Mouse (Mus musculus) fat pad, adult 2 months (tissue): Measurements from ENCODE around the gene Gm26920.
"Not testable (repeated sequence)": the region's sequence is repeated elsewhere in the genome, so short reads cannot be mapped to it uniquely, and the experiment has no call there.

Experiments used
- DNase-seq: peaks from one replicate; pipeline ENCODE4 v3.0.0-alpha.2; 2011; ENCODE audit warnings: low read depth, low spot score; ENCODE audit errors: extremely low read depth

Gm26920 gene

DNA sequence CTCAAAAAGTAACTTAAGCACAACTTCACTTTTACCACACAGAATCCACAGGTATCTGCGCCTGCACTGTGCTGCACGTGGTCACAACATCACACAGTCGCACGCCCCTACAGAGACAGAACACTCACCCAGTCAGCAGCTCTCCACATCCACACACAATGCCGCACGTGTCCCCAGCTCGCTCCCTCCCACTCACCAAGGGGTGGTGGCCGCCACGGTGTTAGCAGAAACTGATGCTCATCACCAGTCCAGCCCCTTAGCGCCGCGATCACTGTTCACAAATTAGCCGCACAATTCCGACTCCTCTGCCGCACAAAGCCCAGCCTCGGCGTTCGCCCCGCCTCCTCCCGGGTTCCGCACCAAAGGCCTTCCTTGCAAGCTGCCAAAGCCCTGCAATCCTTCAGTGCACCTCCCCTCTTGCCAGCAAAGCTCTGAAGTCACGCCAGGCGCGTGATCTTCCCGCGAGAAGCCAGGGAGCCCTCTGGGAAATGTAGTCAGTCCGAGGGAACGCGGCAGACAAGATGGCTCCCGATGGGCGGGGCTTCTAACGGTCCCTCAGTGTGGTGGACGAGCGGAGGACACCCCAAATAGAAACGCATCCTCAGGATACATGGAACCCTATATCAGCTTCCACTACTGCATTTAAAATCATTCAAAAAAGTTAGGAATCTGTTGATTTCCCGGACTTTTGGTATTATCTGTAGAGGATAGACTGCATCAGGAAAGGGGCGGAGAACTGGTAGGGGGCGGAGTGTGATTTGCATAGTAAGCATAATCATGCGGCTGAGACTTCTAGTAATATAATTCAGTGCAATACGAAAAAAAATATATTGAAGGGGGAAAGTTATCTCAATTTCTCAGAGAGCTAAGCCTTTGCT lies at the start of gene Gm26920, which contains the start of gene Zfp566:
Gene Gm26920, minus strand, starts transcription at position 319 of the 878 bp plus-strand sequence.
Gene Zfp566, minus strand, starts transcription at position 436 of the 878 bp plus-strand sequence.
- peak; percentile 68 for DNase-seq

DNA sequence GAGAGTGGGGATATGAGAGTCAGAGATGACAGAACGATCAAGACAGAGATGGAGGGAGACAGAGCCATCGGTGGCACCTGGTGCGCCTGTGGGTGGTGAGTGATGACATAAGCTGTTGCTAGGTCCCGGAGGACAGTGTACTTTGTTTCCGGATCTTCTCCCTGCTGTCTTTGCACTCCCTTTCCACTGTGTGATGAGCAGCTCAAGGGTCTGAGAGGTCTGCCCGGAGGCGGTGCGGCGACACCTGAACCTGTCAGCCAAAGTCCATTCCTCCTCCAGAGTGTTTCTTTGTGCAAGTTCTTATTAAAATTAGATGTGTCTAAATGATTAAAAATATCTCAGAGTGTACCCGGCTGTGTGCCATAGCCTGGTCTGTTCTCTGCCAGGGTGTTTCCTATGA lies 46.6 kb upstream of the Gm26920 start:
- DNase-seq, result no peak

GRCm38 (mm10) chr7:30132396-30132795 lies 42.2 kb upstream of the Gm26920 start:
- no peak for DNase-seq

DNA sequence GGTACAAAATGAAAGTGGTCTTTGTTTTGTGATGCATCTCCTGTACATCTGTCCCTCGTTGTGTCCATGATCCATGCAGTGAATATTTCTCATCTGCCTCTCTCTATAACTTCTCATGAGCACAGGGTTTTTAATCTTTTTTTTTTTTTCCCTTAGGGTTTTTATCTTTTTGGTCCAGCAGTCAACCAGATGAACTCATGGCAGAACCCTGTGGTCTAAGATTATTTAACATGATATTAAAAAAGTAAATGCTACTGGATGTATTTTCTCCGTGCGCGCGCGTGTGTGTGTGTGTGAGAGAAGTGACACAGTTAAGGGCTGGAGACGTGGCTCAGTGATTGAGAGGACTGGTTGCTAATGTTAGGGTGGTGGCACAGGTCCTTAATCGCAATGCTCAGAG lies 39.7 kb upstream of the Gm26920 start:
- no peak for DNase-seq

DNA sequence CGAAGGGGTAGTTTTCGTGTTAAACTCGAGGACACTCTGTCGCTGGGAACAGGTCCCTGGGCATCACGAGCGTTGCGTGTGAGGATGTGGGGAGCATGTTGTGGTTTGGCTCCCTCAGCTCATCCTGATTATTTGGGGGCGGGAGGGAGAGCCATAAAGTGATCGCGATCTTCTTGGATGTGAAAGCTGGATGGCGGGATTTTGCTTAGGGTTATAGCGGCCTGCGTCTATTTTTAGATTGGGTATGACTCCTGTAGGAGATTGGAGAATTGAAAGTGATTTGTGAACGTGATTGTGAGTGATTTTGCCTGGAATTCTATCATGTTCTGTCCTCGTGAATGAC lies 31.9 kb upstream of the Gm26920 start:
- no peak for DNase-seq

DNA sequence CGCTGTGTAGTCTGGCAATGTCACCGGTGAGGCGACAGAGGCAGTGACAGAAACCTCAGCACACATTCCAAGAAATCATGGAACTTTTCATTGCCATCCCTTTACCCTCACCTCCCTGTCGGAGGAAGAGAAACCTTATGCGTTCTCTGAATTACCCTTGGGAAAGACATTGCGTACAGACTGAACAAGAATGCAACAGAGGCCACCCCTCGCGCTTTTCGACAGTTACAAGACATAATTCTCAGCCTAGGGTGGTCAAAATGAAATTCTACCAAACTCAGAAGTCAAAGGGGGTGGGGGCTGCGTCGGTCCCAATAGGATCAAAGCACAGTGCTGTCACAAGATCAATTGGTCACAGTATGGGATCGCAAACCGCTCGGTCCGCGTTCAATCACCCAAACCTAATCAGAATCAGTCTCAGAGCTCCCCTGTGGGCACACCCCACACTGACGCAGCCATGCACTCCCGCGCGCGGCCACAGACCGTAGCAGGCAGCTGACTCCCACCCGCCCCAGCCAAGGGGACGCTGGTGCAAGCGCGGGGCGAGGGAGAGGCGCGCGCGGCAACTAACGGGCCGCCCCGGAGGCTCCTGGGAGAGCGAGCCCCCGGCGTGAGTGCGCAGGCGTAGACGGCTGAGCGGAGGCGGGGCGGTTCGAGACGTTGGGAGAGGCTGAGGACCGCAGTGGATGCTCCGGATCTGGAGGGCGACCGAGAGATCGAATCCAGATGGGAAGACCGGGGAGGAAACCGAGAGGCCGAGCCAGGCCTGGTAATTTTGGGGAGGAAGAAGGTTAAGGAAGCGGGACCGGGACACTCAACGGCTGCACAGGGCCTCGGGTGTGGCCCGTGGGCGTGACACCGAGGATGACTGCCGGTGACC lies 31.3 kb upstream of the Gm26920 start, which contains the start of gene Zfp382:
Gene Zfp382, plus strand, starts transcription at position 635 of the 880 bp plus-strand sequence.
- no peak for DNase-seq

- DNase-seq, result not testable (repeated sequence)
Observed at GRCm38 (mm10) chr7:30117935-30118334, 27.7 kb upstream of the Gm26920 start.

- no peak for DNase-seq
Observed at GRCm38 (mm10) chr7:30116076-30116475, 25.9 kb upstream of the Gm26920 start.

DNA sequence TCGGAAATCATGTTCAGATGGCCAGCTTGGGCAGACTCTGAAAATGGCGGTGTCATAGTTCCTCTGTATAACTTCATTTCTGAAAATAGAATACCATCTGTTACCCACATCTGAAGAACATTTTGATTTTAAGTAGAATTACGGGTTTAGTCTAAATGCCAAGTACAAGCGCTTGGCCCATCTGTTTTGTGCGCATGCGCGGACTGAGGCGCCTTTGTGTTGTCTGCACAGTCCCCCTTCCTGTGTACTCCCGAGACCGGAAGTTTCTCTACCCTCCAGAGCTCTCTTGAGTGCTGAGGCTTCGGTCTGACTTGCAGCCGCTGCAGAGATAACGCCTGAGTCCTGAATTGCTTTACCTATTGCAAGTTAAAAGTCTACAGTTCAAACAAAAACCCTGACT lies 9.1 kb upstream of the Gm26920 start:
- DNase-seq, result no peak

GRCm38 (mm10) chr7:30095551-30096125 lies 5.4 kb upstream of the Gm26920 start:
- DNase-seq, result no peak

GRCm38 (mm10) chr7:30094646-30095429 lies 4.6 kb upstream of the Gm26920 start, which contains the start of gene Zfp260:
Zfp260 (plus strand) TSS chr7:30094777.
- DNase-seq, result peak; percentile 62

- no peak for DNase-seq
Observed at GRCm38 (mm10) chr7:30093918-30094415, 3.8 kb upstream of the Gm26920 start.

DNA sequence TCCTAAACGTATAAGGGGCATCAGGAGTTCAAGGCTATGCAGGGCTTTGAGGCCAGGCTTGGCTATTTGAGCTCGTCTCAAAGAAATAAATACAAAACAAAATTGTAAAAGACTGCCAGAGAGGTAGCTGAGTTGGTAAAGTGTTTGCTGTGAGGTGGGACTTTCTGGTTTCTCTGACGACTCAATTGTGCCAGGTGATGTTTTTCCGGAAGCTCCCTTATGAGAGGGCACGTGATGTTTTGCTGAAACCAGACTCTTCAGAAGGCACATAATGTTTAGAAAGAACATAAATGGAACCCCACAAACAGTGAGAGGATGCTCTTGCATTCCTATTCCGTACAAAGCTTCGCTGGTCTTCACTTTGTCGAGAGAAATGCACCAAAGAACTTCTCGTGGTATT lies 2.5 kb upstream of the Gm26920 start:
- no peak for DNase-seq

- no peak for DNase-seq
Observed at GRCm38 (mm10) chr7:30090970-30091585, 868 bp upstream of the Gm26920 start.

- DNase-seq, result no peak
Observed at GRCm38 (mm10) chr7:30089405-30089804, 805 bp downstream of the Gm26920 start.

- no peak for DNase-seq
Observed at GRCm38 (mm10) chr7:30086524-30086923, 3.7 kb downstream of the Gm26920 start.

DNA sequence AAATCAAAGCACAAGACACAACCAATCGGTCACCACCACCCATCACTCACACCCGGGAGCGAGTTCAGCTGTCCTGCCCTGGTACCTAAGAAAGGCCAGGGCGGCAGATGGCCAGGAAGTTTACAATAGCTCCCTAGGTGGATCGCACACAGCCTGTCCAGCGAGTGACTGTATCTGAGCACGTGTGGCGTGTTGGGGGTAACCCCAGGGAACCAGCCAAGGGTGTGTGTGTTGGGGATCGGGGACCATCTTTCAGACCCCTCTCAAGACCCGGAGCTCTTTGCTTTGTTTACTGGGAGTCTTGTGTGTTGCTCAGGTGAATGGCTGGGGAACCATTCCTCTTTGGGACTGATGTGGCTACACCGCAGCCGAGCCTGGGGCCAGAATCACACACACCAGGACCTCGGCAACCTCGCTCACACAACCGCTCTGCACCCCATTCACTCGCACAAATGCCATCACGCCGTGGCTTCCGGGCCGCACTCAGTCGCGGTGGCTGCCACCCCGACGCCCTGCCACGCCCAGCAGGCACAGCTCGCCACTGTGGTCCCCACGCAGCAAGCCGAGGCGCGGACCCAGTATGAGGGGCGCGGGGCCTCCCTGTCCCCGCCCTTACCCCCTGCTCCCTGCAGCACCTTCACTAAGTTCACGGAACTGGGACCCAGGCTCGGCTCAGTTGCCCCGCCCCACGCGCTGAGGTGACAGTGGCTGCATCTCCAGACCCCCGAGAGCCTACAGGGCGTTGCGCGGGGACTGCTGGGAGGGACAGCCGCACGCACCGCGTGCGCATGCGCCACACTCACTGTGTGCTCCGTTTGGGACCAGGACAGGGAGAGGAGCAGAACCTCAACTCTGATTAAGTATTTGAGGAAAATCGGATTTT lies 17.8 kb downstream of the Gm26920 start, which contains the start of gene Zfp82:
Gene Zfp82, minus strand, starts transcription at position 755 of the 883 bp plus-strand sequence.
- no peak for DNase-seq

DNA sequence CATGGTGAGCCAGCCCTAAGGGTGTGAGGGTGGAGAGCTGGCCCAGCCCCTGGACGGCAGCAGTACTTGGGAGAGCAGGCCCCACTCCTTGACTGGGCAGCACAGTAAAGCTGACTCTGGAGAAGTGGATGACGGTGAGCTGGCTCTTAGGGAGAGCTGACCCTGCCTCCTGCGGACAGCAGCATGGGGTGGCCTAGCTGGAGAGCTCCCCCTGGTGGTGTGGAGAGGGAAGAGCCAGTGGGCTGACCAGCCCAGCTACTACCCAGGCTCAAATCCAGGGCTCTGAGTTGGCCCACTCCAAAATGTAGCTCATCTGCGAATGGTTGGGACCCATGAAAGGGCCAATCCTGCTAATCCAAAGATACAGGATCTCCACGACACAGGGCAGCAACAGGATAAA lies 25.6 kb downstream of the Gm26920 start:
- no peak for DNase-seq

- no peak for DNase-seq
Observed at GRCm38 (mm10) chr7:30062478-30062877, 27.7 kb downstream of the Gm26920 start.
